16 mouse cellular contexts compared by ENCODE assay signal in the genomic region with DNA sequence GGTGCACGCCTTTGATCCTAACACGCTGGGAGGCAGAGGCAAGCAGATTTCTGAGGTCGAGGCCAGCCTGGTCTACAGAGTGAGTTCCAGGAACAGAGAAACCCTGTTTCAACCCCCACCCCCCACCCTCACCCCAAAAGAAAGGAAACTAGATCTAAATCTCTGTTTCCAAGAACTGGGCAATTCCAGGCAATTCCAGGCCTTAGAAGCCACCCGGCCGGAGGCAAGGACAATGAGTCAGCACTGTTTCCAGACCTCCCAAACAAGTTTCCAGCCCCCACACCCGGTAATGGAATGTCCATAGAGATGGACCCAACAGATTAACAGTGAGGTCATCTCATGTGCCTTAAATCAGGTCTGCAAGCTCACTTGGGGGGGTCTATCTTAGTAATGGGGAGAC.
"Had no signal": no experiment of that assay in that cellular context is flagged by ENCODE, and none has a peak within 500 bp of the region (broad histone marks: within the 10 kb centered on the region; RNA-seq: fewer than 3 reads in every experiment).

No protein-coding gene starts in this region.

- ATAC-seq: lung, postnatal 0 days had no signal

- H3K27ac ChIP-seq: neural tube, embryonic 13.5 days had no signal

- H3K9ac ChIP-seq: liver, embryonic 15.5 days; neural tube, embryonic 13.5 days had no signal

- H3K4me2 ChIP-seq: liver, embryonic 15.5 days had no signal

- H3K4me3 ChIP-seq: left cerebral cortex, adult 2 months; limb, embryonic 10.5 days; liver, embryonic 15.5 days; neural tube, embryonic 13.5 days had no signal

- H3K27me3 ChIP-seq: liver, embryonic 15.5 days; neural tube, embryonic 13.5 days had no signal

- H3K9me3 ChIP-seq: limb, embryonic 10.5 days; liver, embryonic 15.5 days; midbrain, embryonic 10.5 days; neural tube, embryonic 13.5 days had no signal

- H3K36me3 ChIP-seq: limb, embryonic 10.5 days; liver, embryonic 15.5 days; midbrain, embryonic 10.5 days; neural tube, embryonic 13.5 days had no signal

- DNase-seq: kidney, adult 2 months; kidney, postnatal 14 days; lung, adult 2 months; lung, postnatal 36 days; midbrain, embryonic 14.5 days; retina, postnatal 1 day; right cerebral cortex, postnatal 4 days; spleen, adult 18-20 months; thymus, adult 18-20 months; thymus, postnatal 14 days had no signal
